Mouse (Mus musculus) heart, postnatal 0 days (tissue): ENCODE results near the gene Gtpbp2.

Source experiments
- CTCF ChIP-seq: IDR thresholded peaks from 2 replicates; pipeline ENCODE4 v1.5.1; 2016; ENCODE audit warnings: antibody characterized with exemption, control low read depth, low read depth
- EP300 ChIP-seq: IDR thresholded peaks from 2 replicates; pipeline ENCODE4 v1.6.1; 2016; ENCODE audit warnings: antibody characterized with exemption, low read depth

GRCm38 (mm10) chr17:46157131-46157530 is 3.7 kb upstream of the Gtpbp2 start:
- TF ChIP-seq CTCF (no peak), EP300 (no peak)
